Mouse (Mus musculus) common myeloid progenitor, adult 5-6 weeks (primary cell): ENCODE results near the gene Tmem135. TPM values are rescaled to one million over a fixed set of nuclear protein-coding genes. Genes with fewer than 3 reads are reported as not detected.

Experiments
- ATAC-seq: replicated peaks from 2 replicates; pipeline ENCODE4 v1.8.0; 2016; ENCODE audit warnings: low read depth, mild to moderate bottlenecking, moderate TSS enrichment, inconsistent platforms; ENCODE audit not compliant: poor library complexity, severe bottlenecking
- total RNA-seq: library from RNA; stranded (forward); fragments of 200-1000, 187-1606 nt; gene quantifications from 2 replicates; pipeline ENCODE4 v1.2.3, GENCODE M21; 2017

Gene Tmem135
- total RNA-seq, 1 experiment from 2014 or later, result 22.3 TPM

DNA sequence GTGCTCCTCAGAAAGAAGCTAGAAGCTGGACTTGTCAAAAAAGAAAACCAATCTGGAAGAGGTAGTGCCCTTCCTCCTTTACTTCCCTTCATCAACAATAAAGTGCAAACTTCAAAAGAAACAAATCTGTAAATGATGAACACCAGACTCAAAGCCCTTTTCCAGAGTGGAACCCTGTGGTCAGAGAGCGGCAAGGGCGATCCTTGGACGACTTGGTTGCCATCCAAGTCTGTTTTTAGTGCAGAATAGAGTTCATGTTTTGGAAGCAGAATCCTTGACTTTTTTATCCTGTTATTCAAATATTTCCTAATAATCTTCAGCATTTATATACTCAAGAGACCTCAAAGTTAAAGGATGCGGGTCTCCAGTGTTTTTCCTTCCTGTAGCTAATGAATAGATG lies 11.6 kb downstream of the Tmem135 start:
- ATAC-seq, result no peak

DNA sequence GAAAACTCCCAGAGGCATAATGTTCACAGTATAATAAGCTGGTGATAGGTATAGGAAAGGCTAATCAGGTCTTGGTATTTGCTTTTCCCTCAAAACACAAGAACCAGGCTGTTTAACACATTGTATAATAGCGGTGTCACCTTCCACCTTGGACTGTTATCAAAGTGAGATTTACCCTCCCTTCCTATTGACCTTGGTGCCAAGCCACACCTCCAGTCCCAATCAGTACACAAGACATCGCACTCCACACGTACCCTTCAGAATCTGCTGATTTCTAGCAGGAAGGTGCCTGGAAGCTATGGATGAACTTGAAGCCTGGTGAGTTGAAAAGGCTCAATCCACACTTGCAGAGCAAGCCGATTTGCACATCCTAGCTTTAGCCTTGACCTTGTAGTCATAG lies 12.2 kb downstream of the Tmem135 start:
- no peak for ATAC-seq

DNA sequence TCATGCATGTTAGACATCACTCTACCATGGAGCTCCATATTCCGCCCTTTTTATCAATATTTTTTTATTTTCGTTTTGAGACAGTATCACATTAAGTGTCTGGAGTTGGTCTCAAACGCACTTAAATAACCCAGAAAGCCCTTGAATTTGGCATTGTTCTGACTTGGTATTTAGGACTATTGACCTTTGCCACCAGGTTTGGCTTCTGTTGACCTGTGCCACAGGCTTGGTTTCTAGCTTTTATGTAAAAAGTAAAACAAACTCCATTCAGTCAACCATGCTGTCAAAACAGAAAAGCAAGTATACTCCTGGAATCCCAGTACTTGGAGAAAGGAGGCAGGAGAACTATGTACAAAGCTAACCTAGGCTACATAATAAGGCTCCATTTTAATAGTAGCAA lies 12.7 kb downstream of the Tmem135 start:
- no peak for ATAC-seq

DNA sequence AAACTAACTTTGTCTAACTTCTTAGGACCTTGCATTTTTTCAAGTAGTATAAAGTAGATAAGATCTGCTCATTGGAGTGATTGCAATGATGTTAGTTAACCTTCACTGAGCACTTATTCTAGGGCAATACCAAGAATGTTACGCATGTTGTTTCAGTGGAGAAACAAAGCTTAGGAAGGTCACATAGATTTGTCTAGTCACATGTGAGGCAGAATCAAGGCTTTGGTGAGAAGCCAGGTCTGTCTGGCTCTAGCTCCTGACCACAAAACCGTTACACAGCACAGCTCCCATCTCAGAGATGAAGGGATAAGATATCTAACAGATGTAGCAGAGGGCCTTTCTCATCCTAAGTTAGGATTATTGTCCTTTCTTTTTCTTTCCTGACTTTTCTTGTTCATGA lies 13.4 kb downstream of the Tmem135 start:
- ATAC-seq, result 0 out of 2 replicates have a peak, but pooled peaks have one; percentile 27

DNA sequence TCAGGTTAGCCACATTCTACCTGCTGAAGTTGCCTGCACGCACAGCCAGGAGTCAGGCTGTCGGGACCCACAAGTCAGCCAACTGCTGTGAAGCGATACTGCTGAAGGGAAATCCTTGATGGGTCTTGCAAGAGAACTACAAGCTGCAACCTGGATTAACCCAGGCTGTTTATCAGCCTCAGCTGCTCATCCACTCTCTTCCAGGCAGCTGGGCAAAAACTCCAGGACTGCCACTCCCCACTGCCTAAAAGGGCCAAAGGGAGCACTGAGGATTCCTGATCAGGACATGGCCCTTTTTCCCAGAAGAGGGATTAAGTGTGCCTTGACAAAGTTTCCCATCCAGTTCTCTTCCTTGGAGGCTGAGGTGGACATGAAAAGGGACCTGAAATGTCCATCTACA lies 15.0 kb downstream of the Tmem135 start:
- ATAC-seq, result no peak

- ATAC-seq, result peak; percentile 74
Observed at GRCm38 (mm10) chr7:89382892-89383291, 21.1 kb downstream of the Tmem135 start.

DNA sequence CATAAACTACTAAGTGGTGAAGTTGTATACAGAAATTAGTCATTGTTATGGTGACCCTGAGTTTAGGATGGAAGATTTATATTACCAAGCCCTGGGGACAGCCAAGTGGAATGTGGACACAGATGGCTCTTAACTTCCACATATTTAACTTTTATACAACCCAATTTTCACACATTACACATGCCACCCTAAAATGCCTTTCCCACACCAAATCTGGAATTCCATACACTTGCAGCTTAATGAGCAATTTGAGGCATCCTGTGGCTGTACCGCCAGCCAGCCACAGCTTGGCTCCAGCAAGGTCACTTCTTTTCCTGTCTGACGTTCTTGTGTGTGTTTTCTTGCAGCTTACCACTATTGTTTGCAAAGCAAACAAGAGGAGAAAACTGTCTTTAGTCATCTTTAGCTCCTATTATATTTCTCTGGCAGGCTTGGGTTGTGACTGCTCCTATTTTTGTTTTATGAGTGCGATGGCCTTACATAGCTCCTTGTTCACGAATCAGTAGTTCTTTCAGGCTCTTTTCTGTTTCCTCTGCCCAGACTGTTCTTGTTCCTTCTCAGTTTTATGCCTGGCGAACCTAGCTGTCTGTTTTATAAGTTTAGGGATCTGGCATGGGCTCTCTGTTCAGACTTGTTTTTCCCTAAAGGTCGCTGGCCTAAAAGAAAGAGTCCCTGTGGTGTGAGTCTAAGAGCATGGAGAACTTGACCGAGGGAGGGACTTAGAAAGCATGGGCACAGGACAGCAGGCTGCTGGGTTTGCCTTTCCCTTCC lies 22.9 kb downstream of the Tmem135 start:
- no peak for ATAC-seq

- ATAC-seq, result 0 out of 2 replicates have a peak, but pooled peaks have one; percentile 25
Observed at GRCm38 (mm10) chr7:89371623-89372295, 32.3 kb downstream of the Tmem135 start.

DNA sequence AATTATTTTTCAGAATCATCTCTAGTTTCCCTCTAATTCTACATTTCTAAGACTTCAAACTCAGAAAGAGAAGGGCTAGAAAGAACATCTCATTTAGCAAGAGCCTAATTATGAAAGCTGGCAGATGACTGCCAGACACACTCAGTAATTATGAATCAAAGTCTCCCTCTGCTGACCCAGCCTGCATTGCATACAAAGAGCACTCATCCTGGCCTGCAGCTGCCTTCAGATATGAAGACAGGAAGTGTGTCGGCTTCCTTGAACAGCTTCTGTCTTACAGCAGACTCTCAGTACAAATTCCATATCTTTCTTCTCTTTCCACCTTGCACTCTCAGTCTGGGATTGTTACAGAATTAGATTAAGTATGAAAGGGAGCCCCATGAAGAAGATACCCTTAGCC lies 33.1 kb downstream of the Tmem135 start:
- peak; percentile 95 for ATAC-seq

DNA sequence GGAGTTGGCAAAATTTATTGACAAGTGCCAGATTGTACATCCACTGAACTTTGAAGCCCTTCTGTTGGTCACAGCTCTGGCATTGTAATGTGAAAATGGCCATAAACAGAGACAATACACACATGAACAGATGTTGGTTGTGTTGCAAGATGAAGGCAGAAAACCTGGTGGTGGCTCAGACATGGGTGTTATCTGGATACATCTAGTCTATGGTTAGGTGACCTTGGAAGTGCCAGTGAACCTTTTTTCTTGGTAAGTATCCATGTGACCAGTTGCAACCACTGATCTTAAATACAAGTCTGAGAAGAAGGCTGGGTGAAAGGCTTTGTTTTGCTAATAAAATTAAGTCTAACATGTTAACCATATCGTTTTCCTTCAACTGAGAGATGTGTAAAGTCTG lies 33.9 kb downstream of the Tmem135 start:
- ATAC-seq, result no peak

- ATAC-seq, result no peak; the same call in 1 of the 2 replicates
Observed at GRCm38 (mm10) chr7:89367643-89368042, 36.4 kb downstream of the Tmem135 start.

DNA sequence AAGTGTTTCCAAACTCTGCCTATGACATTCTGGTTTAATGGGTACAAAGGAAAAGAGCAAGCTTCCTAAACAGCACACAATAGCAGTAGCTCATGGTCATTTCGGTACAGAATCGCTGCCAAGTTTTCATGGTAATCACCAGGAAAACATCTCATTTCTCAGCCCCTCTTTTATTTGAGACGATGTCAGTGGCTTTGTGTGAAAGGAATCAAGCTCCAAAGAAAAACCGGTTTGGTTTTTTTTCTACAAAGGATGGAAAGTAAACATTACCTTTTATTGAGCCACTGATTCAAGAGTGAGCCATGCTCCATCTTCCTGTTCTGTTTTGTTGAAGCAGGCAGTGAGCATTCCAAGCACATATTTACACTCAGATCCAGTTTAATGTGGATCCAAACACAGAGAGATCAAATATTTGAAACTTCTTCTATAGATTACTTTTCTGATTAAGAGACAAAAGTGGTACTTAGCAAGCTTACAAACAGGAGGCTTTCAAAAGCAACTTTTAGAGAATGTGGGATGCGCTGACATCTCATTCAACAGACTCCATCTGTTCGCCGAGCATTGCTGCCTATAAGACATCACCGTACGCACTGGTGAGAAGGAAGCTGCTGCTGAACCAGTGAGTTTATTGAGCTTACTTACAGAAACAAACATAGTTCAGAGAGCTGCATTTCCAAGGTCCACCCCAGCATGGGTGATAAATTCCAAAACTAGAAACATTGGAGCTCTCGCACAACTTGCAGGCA lies 38.7 kb downstream of the Tmem135 start:
- no peak for ATAC-seq

DNA sequence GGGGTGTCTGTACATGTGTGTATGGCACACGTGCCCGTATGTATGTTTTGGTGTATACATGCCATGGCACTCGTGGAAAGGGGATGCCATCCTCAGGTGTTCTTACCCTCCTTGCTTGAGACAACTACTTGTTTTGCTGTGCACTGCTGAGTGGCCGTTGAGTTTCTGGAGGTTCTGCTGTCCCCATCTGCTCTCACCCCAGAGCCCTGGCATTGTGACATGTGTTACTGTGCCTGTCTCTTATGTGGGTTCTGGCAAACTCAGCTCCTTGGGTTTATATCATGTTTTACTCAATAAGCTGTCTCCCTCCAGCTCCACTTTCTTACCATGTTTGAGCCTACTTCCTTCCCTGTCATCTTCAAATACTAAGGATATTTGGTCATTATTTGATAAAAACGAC lies 40.0 kb downstream of the Tmem135 start:
- no peak for ATAC-seq

DNA sequence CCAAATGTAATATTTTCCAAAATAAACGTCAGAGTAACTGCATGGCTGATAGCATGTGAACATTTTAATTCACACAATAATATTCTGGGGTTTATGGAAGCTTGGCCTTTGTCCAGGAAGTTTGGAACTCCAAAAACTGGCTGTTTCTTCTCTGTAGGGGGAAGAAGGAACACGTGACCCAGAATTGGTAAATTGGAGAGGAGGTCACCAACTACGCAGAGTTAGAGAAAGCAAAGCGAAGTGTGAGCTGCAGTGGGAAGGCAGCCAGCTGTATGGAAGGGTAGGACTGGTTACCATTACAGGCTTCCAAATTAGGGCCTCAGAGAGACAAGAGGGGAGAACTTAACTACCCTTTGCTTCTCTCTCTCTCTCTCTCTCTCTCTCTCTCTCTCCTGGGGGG lies 47.7 kb downstream of the Tmem135 start:
- ATAC-seq, result no peak

DNA sequence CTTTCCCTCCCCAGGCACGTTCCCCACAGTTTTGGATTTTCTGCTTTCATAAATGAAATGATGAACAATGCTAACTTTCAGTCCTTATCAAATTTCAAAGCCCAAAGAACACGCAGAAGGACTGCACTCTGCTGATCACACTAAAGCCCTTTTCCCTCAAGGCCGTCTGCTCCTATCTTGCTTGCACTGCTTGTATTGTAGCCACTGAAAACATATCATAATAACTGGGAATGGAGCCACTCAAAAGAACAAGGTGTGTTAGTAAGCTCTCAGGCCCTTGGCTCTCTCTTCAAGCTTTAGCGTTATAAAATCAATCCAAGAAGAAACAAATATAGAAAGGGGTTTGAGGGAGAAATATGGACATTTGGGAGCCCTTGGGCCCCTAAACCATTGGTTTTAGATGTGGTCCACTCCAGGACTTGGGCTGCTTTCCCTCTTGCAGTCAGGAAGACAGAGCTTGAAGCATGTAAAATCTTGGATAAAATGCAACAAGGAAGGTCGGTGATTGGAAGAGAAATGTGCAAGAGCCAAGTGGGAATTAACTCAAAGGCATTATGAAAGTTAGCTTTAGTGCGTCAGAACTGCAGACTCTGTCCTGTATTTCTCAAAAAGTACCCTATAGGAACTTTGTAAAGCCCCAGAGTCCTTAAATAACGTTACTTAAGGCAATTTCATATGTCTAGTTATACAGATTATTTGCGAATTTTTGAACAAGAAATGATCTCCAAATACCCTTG lies 48.3 kb downstream of the Tmem135 start:
- ATAC-seq, result no peak

- ATAC-seq, result 0 out of 2 replicates have a peak, but pooled peaks have one; percentile 16
Observed at GRCm38 (mm10) chr7:89342021-89342420, 62.0 kb downstream of the Tmem135 start.

DNA sequence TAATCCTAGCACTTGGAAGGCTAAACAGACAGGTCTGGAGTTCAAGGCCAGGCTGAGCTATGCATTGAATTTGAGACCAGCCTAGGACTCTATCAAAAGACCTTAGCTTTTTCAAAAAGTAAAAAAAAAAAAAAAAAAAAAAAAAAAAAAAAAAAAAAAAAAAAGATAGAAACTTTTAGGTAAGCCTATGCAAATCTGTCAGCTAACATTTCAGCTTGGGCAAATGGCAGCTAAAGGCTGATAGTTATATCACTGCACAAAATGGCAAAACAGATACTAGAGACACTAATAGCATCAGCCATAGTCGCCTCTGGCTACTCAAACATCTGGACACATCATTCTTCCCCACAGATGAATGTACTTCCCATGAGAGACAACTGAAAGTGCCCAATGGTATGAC lies 64.2 kb downstream of the Tmem135 start:
- ATAC-seq, result no peak

DNA sequence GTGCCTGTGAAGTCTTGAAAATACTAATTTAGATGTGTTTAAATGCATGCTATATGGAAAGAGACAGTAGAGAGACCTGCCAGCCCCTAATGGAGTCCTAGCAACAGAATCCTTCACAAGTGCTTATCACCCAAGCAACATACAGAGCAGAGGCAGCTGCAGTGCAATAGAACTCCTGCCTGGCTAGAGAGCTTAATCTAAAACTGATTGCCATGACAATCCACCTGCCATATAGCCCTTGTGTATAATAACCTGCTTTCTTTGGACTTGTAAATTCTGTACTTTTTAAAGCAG lies 64.9 kb downstream of the Tmem135 start:
- peak; percentile 57 for ATAC-seq

DNA sequence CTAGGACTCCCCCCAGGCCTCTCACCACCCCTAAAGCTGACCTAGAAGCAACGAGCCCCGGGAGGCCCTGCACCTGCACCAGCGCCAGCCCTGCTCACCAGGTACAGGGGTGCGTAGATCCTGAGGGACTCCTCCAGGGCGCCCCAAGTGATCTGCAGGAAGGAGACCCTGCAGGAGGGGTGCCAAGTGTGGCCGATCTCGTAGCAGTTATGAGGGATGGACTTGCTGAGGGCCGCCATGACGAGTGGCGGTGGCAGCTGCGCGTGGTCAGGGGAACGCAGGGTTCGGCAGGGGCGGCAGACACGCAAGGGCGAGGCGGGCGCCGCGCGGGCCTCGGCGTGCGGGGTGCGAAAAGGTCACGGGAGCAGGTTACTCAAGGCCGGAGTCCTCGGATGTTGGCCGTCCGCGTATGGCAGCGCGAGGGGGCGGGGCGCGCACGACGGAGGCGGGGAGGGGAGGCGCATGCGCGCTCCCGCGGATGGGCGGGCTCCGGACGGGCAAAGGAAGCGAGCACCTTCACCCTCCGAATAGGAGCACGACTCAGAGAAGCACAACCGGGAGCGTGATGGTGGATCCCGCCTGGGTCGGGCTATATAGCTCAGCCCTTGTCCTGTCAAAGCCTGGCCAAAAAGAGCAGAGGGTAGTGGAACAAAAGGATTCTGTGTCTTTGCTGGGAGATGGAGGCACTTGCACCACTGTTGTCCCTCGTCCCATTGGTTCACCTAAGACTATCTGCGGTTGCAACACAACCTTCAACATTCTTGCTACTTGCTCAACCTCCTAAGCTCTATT lies 65.5 kb downstream of the Tmem135 start:
- ATAC-seq, result peak; percentile 83
